Comparison of ENCODE assay signal across 8 mouse cellular contexts in genomic region chr9:42795881-42796280, GRCm38 (mm10).
A peak's percentile ranks its signal among the peaks of the same experiment; 100 is the strongest.
DNase-seq lines count a peak whose midpoint lies in the region; ATAC-seq lines count a peak whose summit lies in the region.
"Had no signal": no experiment of that assay in that cellular context is flagged by ENCODE, and none has a peak within 500 bp of the region (broad histone marks: within the 10 kb centered on the region; RNA-seq: fewer than 3 reads in every experiment).

No protein-coding gene starts in this region.

- H3K27ac ChIP-seq in hindbrain, embryonic 12.5 days = no peak overlapping the region
- no peak overlapping the region for H3K27ac ChIP-seq in hindbrain, embryonic 11.5 days (ENCODE audit: low read depth, low read length)
- H3K27ac ChIP-seq: liver, embryonic 14.5 days had no signal

- H3K4me1 ChIP-seq in hindbrain, embryonic 12.5 days = peaks cover 16% of the 10 kb centered on the region
- peaks cover 4% of the 10 kb centered on the region; the same call in 1 of the 2 replicates for H3K4me1 ChIP-seq in hindbrain, embryonic 11.5 days (replicated peaks; ENCODE audit: control insufficient read depth, insufficient read depth, low read length)

- peak; percentile 46; the same call in 1 of the 2 replicates for ATAC-seq in hindbrain, embryonic 12.5 days (ENCODE audit: low FRiP score)
- ATAC-seq in hindbrain, embryonic 11.5 days (ENCODE audit: low FRiP score) = no peak

- no peak overlapping the region for H3K9ac ChIP-seq in hindbrain, embryonic 12.5 days
- no peak overlapping the region for H3K9ac ChIP-seq in hindbrain, embryonic 11.5 days (ENCODE audit: low read depth, low read length)
- H3K9ac ChIP-seq: liver, embryonic 14.5 days had no signal

- no peaks in the 10 kb centered on the region for H3K9me3 ChIP-seq in hindbrain, embryonic 12.5 days (replicated peaks)
- no peaks in the 10 kb centered on the region for H3K9me3 ChIP-seq in hindbrain, embryonic 11.5 days (ENCODE audit: control insufficient read depth, low read length)

- H3K4me3 ChIP-seq in hindbrain, embryonic 12.5 days = no peak overlapping the region
- no peak overlapping the region for H3K4me3 ChIP-seq in hindbrain, embryonic 11.5 days (ENCODE audit: low read depth, low read length)

- H3K4me2 ChIP-seq in hindbrain, embryonic 12.5 days (replicated peaks) = no peak overlapping the region
- H3K4me2 ChIP-seq in hindbrain, embryonic 11.5 days (replicated peaks; ENCODE audit: low read depth, low read length) = no peak overlapping the region

- no peak for DNase-seq in hindbrain, embryonic 11.5 days (ENCODE audit: low spot score)
- DNase-seq in adrenal gland, postnatal 10 days = peak; percentile 16
- DNase-seq in adrenal gland, postnatal 36 days = peak; percentile 12 to 15
- DNase-seq in kidney, postnatal 10 days = peak; percentile 34
- no peak for DNase-seq in cerebellum, adult 8-10 months
- DNase-seq in layer of hippocampus, postnatal 25 days (ENCODE audit: extremely low spot score in 1 of 2, low spot score in 1 of 2) = no peak

- H3K36me3 ChIP-seq in hindbrain, embryonic 12.5 days = no peaks in the 10 kb centered on the region
- H3K36me3 ChIP-seq in hindbrain, embryonic 11.5 days (ENCODE audit: control insufficient read depth, insufficient read depth, low read length) = no peaks in the 10 kb centered on the region

- H3K27me3 ChIP-seq in hindbrain, embryonic 12.5 days = peaks cover 12% of the 10 kb centered on the region; the same call in 1 of the 2 replicates
- H3K27me3 ChIP-seq in hindbrain, embryonic 11.5 days (ENCODE audit: control insufficient read depth, insufficient read depth, low read length) = no peaks in the 10 kb centered on the region

- 64% methylated on average over 8 of the region's 8 CpGs for WGBS in hindbrain, embryonic 12.5 days
- 64% methylated on average over 8 of the region's 8 CpGs for WGBS in hindbrain, embryonic 11.5 days

Comparison
In these comparisons a context has a peak if more than half of its experiments do, and no peak if none do; other contexts are left out.
1. DNase-seq: peak in adrenal gland, postnatal 10 days (single experiment), adrenal gland, postnatal 36 days (2 of 2) and kidney, postnatal 10 days (single experiment); none in hindbrain, embryonic 11.5 days (single experiment), cerebellum, adult 8-10 months (single experiment) and layer of hippocampus, postnatal 25 days (0 of 2).